Mouse (Mus musculus) CH12.LX (cell line): ENCODE results near the gene Agps.

ENCODE experiments used
- CHD1 ChIP-seq: IDR thresholded peaks from 2 replicates; pipeline ENCODE4 v1.6.1; 2012; ENCODE audit warnings: low read depth, low read length, improper control_type of control experiment, inconsistent platforms
- CTCF ChIP-seq, 2 experiments: IDR thresholded peaks in 1 of 2; conservative IDR thresholded peaks in 1 of 2; 2 replicates each; pipeline ENCODE4 v1.5.1; 2011 to 2012; ENCODE audit warnings: low read depth in 2 of 2, low read length in 2 of 2, improper control_type of control experiment in 1 of 2, inconsistent platforms in 1 of 2, mild to moderate bottlenecking in 1 of 2, moderate library complexity in 1 of 2
- HCFC1 ChIP-seq: IDR thresholded peaks from 2 replicates; pipeline ENCODE4 v1.6.1; 2012; ENCODE audit warnings: low read depth, mild to moderate bottlenecking, inconsistent platforms, low read length, improper control_type of control experiment
- NRF1 ChIP-seq: IDR thresholded peaks from 2 replicates; pipeline ENCODE4 v1.6.1; 2014; ENCODE audit warnings: low read depth, mild to moderate bottlenecking, inconsistent platforms, low read length, improper control_type of control experiment, moderate library complexity
- ZNF384 ChIP-seq: IDR thresholded peaks from 2 replicates; pipeline ENCODE4 v1.6.1; 2012; ENCODE audit warnings: low read depth, low read length, improper control_type of control experiment, inconsistent platforms

DNA sequence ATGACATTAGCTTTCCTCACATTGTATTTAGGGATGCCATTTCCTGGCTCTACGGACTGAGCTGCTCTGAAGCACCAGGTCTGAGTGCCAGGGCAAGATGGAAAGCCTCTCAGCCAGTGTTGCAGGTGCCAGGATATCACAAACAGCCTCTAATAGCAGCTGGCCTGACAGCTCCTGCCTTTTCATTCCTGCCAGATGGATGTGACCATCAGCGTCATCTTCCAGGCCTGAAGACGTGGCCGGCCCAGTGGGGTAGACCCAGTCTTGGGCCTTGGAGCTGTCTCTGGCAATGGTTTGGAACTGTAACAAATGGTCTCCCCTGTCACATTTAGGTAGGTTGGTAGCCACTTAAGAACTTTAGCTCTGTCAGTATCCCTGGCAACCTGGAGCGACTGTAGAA is 121.3 kb downstream of the Agps start:
- no peak for TF ChIP-seq NRF1
- TF ChIP-seq CTCF (conservative IDR thresholded peaks at IDR 0.05 in 1 of 2, IDR thresholded peaks at IDR 0.05 in 1 of 2; ENCODE audit: low read depth in 2 of 2, low read length in 2 of 2) = no peak
- no peak for TF ChIP-seq HCFC1
- TF ChIP-seq ZNF384 = no peak
- TF ChIP-seq CHD1 = no peak
